Mouse (Mus musculus) heart, embryonic 15.5 days (tissue): ENCODE data around the gene Wars. TPM values are rescaled to one million over a fixed set of nuclear protein-coding genes. Genes with fewer than 3 reads are reported as not detected.

Experiments used
- ATAC-seq: fragments of 200-750 bp; cut with Nextera tagmentation; replicated peaks from 2 replicates; pipeline ENCODE4 v1.8.0; 2017; ENCODE audit warnings: low read depth, moderate TSS enrichment; ENCODE audit not compliant: insufficient number of reproducible peaks, insufficient read depth, low FRiP score
- H3K27ac ChIP-seq: fragments of 300-500 bp; sonication (generic); 2 replicates; pipeline ENCODE4 v1.5.1; 2015; ENCODE audit warnings: mild to moderate bottlenecking, inconsistent platforms
- H3K27me3 ChIP-seq: fragments of 300-500 bp; sonication (generic); 2 replicates; pipeline ENCODE4 v1.6.1; 2015; ENCODE audit warnings: inconsistent platforms
- H3K36me3 ChIP-seq: fragments of 300-500 bp; sonication (generic); 2 replicates; pipeline ENCODE4 v1.6.1; 2015; ENCODE audit warnings: mild to moderate bottlenecking, inconsistent platforms
- H3K4me1 ChIP-seq: fragments of 300-500 bp; sonication (generic); replicated peaks from 2 replicates; pipeline ENCODE4 v1.6.1; 2015; ENCODE audit warnings: inconsistent platforms
- H3K4me2 ChIP-seq: fragments of 300-500 bp; sonication (generic); 2 replicates; pipeline ENCODE4 v1.6.1; 2015; ENCODE audit warnings: inconsistent platforms, mild to moderate bottlenecking, moderate library complexity
- H3K4me3 ChIP-seq: fragments of 300-500 bp; sonication (generic); 2 replicates; pipeline ENCODE4 v1.5.1; 2015; ENCODE audit warnings: mild to moderate bottlenecking, inconsistent platforms
- H3K9ac ChIP-seq: fragments of 300-500 bp; sonication (generic); 2 replicates; pipeline ENCODE4 v1.6.1; 2015; ENCODE audit warnings: mild to moderate bottlenecking, inconsistent platforms
- H3K9me3 ChIP-seq: fragments of 300-500 bp; sonication (generic); replicated peaks from 2 replicates; pipeline ENCODE4 v1.6.1; 2016; ENCODE audit warnings: inconsistent platforms
- WGBS: fragments of 180-500 bp; shearing (Covaris S2); methylation state at CpG from one replicate; pipeline ENCODE4 v1.1.7; 2015; ENCODE audit warnings: mixed read lengths; 5-methylcytosine and 5-hydroxymethylcytosine counted together
- microRNA counts: library from miRNA; unstranded; fragments of <30 nt; microRNA quantifications from one replicate; lab custom pipeline; 2016
- microRNA-seq: library from miRNA; unstranded; fragments of <30 nt; microRNA quantifications from one replicate; pipeline ENCODE4, GENCODE M21; 2016
- polyA plus RNA-seq: library from polyadenylated mRNA; unstranded; fragments of >200 nt; fragmentation: Nextera tagmentation; extraction: Ambion mirVana; gene quantifications from 2 replicates; pipeline ENCODE4 v1.2.1, GENCODE M21; 2015

The Wars gene
- polyA plus RNA-seq, 1 experiment from 2014 or later = 46.6 TPM

GRCm38 (mm10) chr12:108824225-108824874 lies 69.6 kb downstream of the Wars start:
- H3K4me1 ChIP-seq = peaks cover 6% of the 10 kb centered on the region
- no peak for ATAC-seq
- H3K36me3 ChIP-seq = no peaks in the 10 kb centered on the region
- H3K4me3 ChIP-seq = no peak overlapping the region
- no peaks in the 10 kb centered on the region for H3K9me3 ChIP-seq
- 85% methylated on average over 15 of the region's 15 CpGs for WGBS
- H3K27me3 ChIP-seq = no peaks in the 10 kb centered on the region
- no peak overlapping the region for H3K9ac ChIP-seq
- H3K27ac ChIP-seq = no peak overlapping the region
- no peak overlapping the region for H3K4me2 ChIP-seq

GRCm38 (mm10) chr12:108823036-108823435 lies 70.9 kb downstream of the Wars start:
- no peak overlapping the region for H3K9ac ChIP-seq
- H3K36me3 ChIP-seq = no peaks in the 10 kb centered on the region
- no peaks in the 10 kb centered on the region for H3K27me3 ChIP-seq
- H3K27ac ChIP-seq = no peak overlapping the region
- no peaks in the 10 kb centered on the region for H3K9me3 ChIP-seq
- no peak for ATAC-seq
- 68% methylated on average over 8 of the region's 8 CpGs for WGBS
- H3K4me3 ChIP-seq = no peak overlapping the region
- no peak overlapping the region for H3K4me2 ChIP-seq
- peaks cover 6% of the 10 kb centered on the region for H3K4me1 ChIP-seq

- H3K9me3 ChIP-seq = no peaks in the 10 kb centered on the region
- H3K4me2 ChIP-seq = no peak overlapping the region
- peaks cover 9% of the 10 kb centered on the region for H3K36me3 ChIP-seq
- no peaks in the 10 kb centered on the region for H3K27me3 ChIP-seq
- no peak overlapping the region for H3K4me3 ChIP-seq
- H3K9ac ChIP-seq = no peak overlapping the region
- 76% methylated on average over 4 of the region's 4 CpGs for WGBS
- ATAC-seq = no peak
- H3K27ac ChIP-seq = no peak overlapping the region
- peaks cover 8% of the 10 kb centered on the region for H3K4me1 ChIP-seq
Measured at GRCm38 (mm10) chr12:108820461-108820860, 73.5 kb downstream of the Wars start.

- no peak overlapping the region for H3K27ac ChIP-seq
- H3K36me3 ChIP-seq = peaks cover 16% of the 10 kb centered on the region
- no peak for ATAC-seq
- H3K4me1 ChIP-seq = peaks cover 16% of the 10 kb centered on the region
- H3K9ac ChIP-seq = no peak overlapping the region
- no peaks in the 10 kb centered on the region for H3K27me3 ChIP-seq
- WGBS = 66% methylated on average over 11 of the region's 11 CpGs
- H3K9me3 ChIP-seq = no peaks in the 10 kb centered on the region
- no peak overlapping the region for H3K4me2 ChIP-seq
- H3K4me3 ChIP-seq = no peak overlapping the region
Measured at GRCm38 (mm10) chr12:108816569-108816968, 77.4 kb downstream of the Wars start.

- no peak overlapping the region for H3K9ac ChIP-seq
- no peaks in the 10 kb centered on the region for H3K27me3 ChIP-seq
- no peak for ATAC-seq
- H3K27ac ChIP-seq = no peak overlapping the region
- H3K4me1 ChIP-seq = peaks cover 27% of the 10 kb centered on the region; the same call in 1 of the 2 replicates
- H3K4me3 ChIP-seq = no peak overlapping the region
- H3K4me2 ChIP-seq = no peak overlapping the region
- no peaks in the 10 kb centered on the region for H3K9me3 ChIP-seq
- 91% methylated on average over 6 of the region's 6 CpGs for WGBS
- peaks cover 19% of the 10 kb centered on the region for H3K36me3 ChIP-seq
Measured at GRCm38 (mm10) chr12:108814470-108814869, 79.5 kb downstream of the Wars start.

GRCm38 (mm10) chr12:108812463-108812862 lies 81.5 kb downstream of the Wars start:
- peaks cover 15% of the 10 kb centered on the region for H3K36me3 ChIP-seq
- 80% methylated on average over 6 of the region's 6 CpGs for WGBS
- no peak overlapping the region for H3K9ac ChIP-seq
- H3K4me1 ChIP-seq = peaks cover 36% of the 10 kb centered on the region
- H3K27me3 ChIP-seq = no peaks in the 10 kb centered on the region
- no peak overlapping the region for H3K4me3 ChIP-seq
- H3K27ac ChIP-seq = no peak overlapping the region
- no peak for ATAC-seq
- H3K4me2 ChIP-seq = no peak overlapping the region
- no peaks in the 10 kb centered on the region for H3K9me3 ChIP-seq

GRCm38 (mm10) chr12:108811133-108811532 lies 82.8 kb downstream of the Wars start:
- Histone ChIP-seq H3K27me3 (no peaks in the 10 kb centered on the region), H3K36me3 (peaks cover 10% of the 10 kb centered on the region; the same call in 1 of the 2 replicates), H3K27ac (no peak overlapping the region), H3K9ac (no peak overlapping the region), H3K4me2 (no peak overlapping the region), H3K4me1 (peaks cover 35% of the 10 kb centered on the region), H3K9me3 (no peaks in the 10 kb centered on the region), H3K4me3 (no peak overlapping the region)
- WGBS = 50% methylated on average over 2 of the region's 2 CpGs
- no peak for ATAC-seq

- Histone ChIP-seq H3K9me3 (no peaks in the 10 kb centered on the region), H3K27me3 (no peaks in the 10 kb centered on the region), H3K4me2 (no peak overlapping the region), H3K4me1 (peaks cover 38% of the 10 kb centered on the region), H3K4me3 (no peak overlapping the region), H3K9ac (no peak overlapping the region), H3K27ac (no peak overlapping the region), H3K36me3 (peaks cover 10% of the 10 kb centered on the region; the same call in 1 of the 2 replicates)
- no peak for ATAC-seq
- WGBS = 66% methylated on average over 7 of the region's 7 CpGs
Measured at GRCm38 (mm10) chr12:108810309-108810708, 83.7 kb downstream of the Wars start.

MicroRNAs within 50 kb of the gene (microRNA counts, 519-probe panel; counts per million panel counts)
- microRNA mmu-miR-345-3p (lab: Ali Mortazavi, UCI) (not detected), microRNA mmu-miR-345-5p (lab: Ali Mortazavi, UCI) (2,297 counts per million, percentile 40 among the panel's probes with 10 or more counts)

Small RNA genes lying within 50 kb of the gene (microRNA-seq; reads per million reads assigned to microRNA genes)
- 68.1 reads per million, percentile 45 among the genes with 10 or more reads in this experiment for gene Mir345

Other genes starting within 250 kb of the Wars start
- 0.54 and 2.1 TPM in 2 replicates for gene Degs2, start 191.9 kb downstream of the Wars start, polyA plus RNA-seq
- 10.5 and 13.1 TPM in 2 replicates for gene Yy1, start 101.2 kb downstream of the Wars start, polyA plus RNA-seq
- gene Slc25a29, start 58.3 kb downstream of the Wars start, polyA plus RNA-seq = 3.1 and 5.3 TPM in 2 replicates
- gene Slc25a47, start 58.1 kb downstream of the Wars start, polyA plus RNA-seq = 4.3 and 5.5 TPM in 2 replicates
- 3.8 and 6.9 TPM in 2 replicates for gene Wdr25, start 543 bp downstream of the Wars start, polyA plus RNA-seq
- 1.5 and 3.2 TPM in 2 replicates for gene Begain, start 174.0 kb upstream of the Wars start, polyA plus RNA-seq